Mouse (Mus musculus) thymus, postnatal 0 days (tissue): Measurements from ENCODE around the gene Dhrs3. TPM values are rescaled to one million over a fixed set of nuclear protein-coding genes. Genes with fewer than 3 reads are reported as not detected.

ENCODE experiments used
- DNase-seq: peaks from one replicate; pipeline ENCODE4 v3.0.0-alpha.2; 2015; ENCODE audit warnings: low spot score
- polyA plus RNA-seq: library from polyadenylated mRNA; unstranded; fragments of >200 nt; fragmentation: Nextera tagmentation; extraction: Ambion mirVana; gene quantifications from 2 replicates; pipeline ENCODE4 v1.2.1, GENCODE M21; 2015

Dhrs3 gene
- polyA plus RNA-seq, 1 experiment from 2014 or later: 129 TPM

DNA sequence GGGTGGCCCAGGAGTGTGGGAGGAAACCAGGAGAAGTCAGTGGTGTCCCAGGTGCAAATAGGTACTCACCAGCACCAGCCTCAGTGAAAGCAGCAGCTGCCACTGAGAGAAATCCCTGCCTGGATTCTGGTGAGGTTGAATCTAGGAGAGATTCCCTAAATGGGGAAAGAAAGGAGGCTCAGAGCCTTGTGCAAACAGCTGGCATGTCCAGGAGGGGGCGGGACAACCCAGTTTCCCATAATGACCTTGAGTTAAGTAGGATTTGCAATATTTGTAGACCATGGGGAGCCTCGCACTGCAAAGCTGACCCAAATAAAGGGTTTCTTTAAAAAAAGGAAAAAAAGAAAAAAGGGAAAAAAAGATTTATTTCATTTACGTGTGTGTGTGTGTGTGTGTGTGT lies 3.7 kb downstream of the Dhrs3 start:
- no peak for DNase-seq

- no peak for DNase-seq
These were observed 5.5 kb downstream of the Dhrs3 start for GRCm38 (mm10) chr4:144898036-144898649.

- no peak for DNase-seq
These were observed 6.1 kb downstream of the Dhrs3 start for GRCm38 (mm10) chr4:144898737-144899136.

- peak; percentile 45 for DNase-seq
These were observed 9.0 kb downstream of the Dhrs3 start for GRCm38 (mm10) chr4:144901561-144902111.

GRCm38 (mm10) chr4:144903088-144903487 lies 10.5 kb downstream of the Dhrs3 start:
- DNase-seq: no peak

- DNase-seq: no peak
These were observed 11.3 kb downstream of the Dhrs3 start for GRCm38 (mm10) chr4:144903932-144904331.

DNA sequence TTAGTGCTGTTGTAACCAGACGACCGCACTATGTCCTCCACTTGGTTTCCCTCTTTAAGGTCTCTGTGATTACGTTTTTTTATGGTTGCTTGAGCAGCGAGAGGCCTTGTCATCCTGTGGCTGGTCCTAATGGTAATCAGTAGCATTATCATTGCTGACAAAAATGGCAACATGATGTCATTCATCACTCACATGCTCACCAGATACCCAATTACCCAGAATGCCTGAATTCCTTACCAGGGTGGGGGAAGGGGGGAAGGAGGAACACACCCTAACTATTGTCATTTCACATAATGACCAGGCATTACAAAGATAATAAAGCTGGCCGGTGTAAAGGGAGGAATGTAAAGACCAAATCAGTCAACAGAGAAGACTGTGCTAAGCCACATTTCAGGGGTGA lies 12.5 kb downstream of the Dhrs3 start:
- no peak for DNase-seq

- DNase-seq: no peak
These were observed 13.6 kb downstream of the Dhrs3 start for GRCm38 (mm10) chr4:144906001-144906889.

- no peak for DNase-seq
These were observed 14.5 kb downstream of the Dhrs3 start for GRCm38 (mm10) chr4:144906978-144907703.

GRCm38 (mm10) chr4:144908825-144909224 lies 16.2 kb downstream of the Dhrs3 start:
- no peak for DNase-seq

- no peak for DNase-seq
These were observed 17.7 kb downstream of the Dhrs3 start for GRCm38 (mm10) chr4:144910281-144910680.

- DNase-seq: no peak
These were observed 20.9 kb downstream of the Dhrs3 start for GRCm38 (mm10) chr4:144913298-144914152.

GRCm38 (mm10) chr4:144916520-144916919 lies 23.9 kb downstream of the Dhrs3 start:
- DNase-seq: no peak

DNA sequence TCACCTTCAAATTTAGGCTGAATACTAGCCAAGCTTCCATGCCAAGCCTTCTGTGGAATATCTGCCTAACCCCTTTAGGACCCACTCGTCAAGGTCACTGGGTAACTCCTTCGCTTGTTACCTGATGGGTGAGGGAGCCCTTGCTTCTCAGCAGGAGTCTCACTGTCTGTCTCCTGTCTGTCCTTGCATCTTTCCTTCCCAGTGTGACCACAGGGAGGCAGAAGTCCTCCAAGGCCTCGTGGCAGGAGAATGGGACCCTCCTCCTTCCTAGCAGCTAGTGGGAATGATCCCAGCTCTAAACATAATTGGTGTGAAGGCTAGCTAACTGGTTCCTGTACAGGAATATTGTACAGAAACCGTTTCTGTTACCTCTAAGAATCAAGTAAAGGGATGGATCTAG lies 24.5 kb downstream of the Dhrs3 start:
- no peak for DNase-seq

GRCm38 (mm10) chr4:144918501-144918900 lies 25.9 kb downstream of the Dhrs3 start:
- DNase-seq: no peak

DNA sequence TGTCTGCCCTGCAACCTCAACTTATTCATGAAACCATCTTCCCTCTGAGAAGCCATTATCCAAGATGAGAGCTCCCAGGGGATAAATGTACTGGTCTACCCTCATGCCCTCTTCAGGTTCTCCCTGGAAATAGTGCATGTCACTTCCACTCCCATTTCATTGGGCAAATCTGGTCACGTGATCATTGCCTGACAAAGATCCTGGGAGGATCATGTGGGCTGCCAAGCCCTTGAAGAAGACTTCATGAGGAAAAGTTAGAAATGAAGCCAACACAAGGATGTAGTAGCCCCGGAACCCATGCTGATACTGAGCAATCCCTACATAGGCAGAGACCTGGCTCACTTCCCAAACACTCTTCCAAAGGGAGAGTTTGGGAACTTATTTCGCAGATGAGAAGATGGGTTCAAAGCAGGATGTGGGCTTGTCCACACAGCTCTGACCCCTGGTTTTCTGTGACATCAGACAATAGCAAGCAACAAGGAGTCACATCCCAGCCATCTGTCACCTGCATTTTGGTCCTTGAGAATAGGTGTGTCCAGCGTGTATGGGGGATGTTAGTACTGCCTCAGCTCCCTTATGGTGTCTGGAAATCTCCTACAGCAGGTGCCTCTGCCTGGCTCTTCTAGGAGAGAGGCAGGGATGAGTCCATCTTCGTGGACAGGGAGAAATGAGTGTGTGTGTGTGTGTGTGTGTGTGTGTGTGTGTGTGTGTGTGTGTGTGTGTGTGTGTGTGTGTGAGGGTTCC lies 36.2 kb downstream of the Dhrs3 start:
- DNase-seq: no peak

GRCm38 (mm10) chr4:144929811-144930221 lies 37.2 kb downstream of the Dhrs3 start:
- DNase-seq: no peak

DNA sequence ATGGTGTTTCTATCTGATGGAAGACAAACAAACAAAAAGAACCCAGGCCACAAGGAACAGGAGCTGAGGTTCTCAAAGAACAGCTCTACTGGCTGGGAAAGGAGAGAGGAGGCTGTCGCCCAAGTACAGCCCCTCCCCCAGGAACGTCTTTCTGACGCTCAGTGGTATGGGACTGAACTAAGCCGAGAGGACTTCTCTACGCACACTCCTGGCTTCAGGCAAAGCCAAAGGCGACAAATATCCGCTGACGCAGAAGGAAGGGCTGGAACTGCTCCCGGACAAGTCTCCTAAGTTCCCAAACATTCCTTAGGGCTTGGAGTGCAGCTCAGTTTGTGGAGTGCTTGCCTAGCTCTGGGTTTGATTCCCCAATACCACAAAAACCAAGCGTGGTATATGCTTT lies 37.7 kb downstream of the Dhrs3 start:
- DNase-seq: no peak

DNA sequence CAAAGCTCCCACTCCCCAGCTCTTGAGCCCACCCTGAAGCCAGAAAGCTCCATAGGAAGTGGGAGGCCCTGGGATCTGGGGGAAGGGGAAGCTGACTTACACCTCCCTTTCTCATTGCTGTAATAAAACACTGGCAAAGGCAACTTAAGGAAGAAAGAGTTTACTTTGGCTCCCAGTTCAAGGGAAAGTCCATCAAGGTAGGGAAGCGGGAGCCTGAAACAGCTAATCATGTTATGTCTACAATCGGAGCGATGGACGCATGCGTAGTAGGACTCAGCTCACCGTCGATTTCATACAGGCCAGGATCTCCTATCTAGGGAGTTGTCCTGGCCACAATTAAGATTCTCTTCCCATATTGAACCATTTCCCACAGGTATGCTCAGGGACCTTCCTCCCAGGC lies 38.5 kb downstream of the Dhrs3 start:
- no peak for DNase-seq

DNA sequence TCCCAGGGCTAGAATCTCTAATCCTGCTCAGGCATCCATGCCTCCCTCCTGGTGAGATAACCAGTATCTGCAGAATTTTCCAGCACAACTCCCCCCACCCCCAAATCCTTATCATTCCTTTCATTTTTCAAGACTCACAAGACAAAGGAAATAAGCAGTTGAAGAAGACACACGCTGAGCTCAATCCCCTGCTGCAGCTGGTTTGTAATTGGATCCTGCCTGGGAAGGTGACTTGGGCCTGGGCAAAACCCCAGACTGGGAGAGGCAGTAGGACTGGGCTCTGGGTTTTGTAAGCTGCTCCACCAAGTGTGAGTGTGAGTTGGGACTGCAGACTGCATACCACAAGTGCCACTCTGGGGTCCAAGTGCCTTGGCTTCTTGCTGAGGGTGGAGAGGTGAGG lies 41.9 kb downstream of the Dhrs3 start:
- no peak for DNase-seq
